Mouse (Mus musculus): Measurements from ENCODE around the gene Crispld2.

Crispld2 gene

DNA sequence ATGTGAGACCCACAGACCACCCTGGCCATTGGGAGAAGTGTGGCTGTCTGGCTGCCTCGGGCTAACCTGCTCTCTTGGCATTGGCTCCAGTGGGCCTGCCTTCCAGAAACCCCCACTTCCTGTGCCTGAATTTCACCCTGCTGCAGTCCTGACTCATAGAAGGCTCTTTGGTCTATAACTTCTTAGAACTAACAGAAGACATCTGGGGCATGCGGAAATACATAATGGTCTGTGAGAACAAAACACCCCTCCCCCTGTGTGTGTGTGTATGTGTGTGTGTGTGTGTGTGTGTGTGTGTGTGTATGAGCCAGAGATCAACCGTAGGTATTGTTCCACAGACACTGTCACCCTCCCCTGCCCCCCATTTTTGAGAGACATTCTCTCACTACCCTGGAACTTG, 71.1 kb downstream of the Crispld2 start:
- no peak for TF ChIP-seq GATA4 (IDR thresholded peaks at IDR 0.05; ENCODE audit: insufficient replicate concordance, low read length)

DNA sequence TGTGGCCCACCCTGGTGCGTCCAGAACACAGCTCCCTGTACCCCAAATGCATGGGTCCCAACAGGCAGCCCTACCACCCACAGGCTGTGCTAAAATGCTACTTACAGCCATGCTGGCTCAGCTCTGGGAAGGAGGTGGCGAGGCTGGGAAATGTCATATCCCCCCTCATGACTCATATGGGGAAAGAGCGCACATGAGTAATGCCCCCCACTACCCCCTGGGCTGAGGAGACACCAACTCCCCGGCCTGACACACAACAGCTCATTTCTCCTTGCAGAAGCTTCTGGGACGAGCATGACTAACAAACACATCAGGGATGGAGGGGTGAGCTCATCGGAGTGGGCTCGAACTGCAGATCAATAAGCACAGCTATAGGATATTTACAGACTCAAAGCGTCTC, 73.4 kb downstream of the Crispld2 start:
- no peak for TF ChIP-seq GATA4 (IDR thresholded peaks at IDR 0.05; ENCODE audit: insufficient replicate concordance, low read length)

DNA sequence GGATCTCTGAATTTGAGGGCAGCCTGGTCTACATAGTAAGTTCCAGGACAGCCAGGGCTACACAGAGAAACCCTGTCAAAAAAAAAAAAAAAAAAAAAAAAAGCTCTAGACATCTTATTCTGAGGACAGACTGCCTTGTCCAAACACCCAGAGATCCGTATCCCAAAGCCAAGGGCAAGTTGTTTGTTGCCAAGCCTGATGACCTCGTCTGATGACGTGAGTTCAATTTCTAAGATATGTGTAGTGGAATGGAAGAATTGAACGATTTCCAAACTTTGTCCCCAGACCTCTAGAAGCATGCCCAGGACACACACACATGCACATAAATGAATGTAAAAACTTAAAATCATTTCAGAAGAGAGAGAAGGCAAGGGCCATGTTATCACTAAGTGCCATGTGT, 74.0 kb downstream of the Crispld2 start:
- no peak for TF ChIP-seq GATA4 (IDR thresholded peaks at IDR 0.05; ENCODE audit: insufficient replicate concordance, low read length)

DNA sequence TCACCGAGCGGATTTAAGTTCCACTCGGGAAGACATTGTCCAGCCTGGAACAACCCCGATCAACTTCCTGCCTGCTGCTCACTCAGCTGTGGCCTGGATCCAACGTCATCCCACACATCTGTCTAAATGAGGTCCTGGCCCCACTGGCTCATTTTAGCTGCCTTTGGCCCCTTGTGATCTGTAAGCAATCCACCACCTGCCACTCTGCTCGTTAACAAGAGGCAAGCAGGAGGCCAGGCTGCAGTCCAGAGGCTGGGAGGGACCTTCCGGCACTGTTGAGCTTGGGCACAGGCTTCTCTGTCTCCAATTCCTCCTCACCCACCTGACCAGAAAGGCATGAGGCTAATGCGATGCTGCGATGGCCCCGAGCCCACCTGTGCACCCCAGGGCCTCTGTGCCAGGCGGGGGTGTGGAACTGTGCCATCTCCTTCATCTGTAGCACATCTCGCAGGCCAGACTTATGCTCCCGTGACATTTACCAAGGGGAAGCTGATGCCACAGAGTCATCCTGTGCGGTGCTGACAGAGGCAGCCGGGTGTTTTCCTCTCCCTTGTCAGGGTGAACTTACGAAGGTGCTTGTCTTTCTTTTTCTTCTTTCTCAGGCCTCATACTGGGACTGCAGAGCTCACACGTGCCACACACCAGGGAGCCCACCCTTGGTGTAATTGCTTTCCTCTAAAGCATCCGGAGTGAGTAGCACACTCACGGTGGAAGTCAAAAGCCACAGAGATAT, 75.9 kb downstream of the Crispld2 start:
- no peak for TF ChIP-seq GATA4 (IDR thresholded peaks at IDR 0.05; ENCODE audit: insufficient replicate concordance, low read length)

DNA sequence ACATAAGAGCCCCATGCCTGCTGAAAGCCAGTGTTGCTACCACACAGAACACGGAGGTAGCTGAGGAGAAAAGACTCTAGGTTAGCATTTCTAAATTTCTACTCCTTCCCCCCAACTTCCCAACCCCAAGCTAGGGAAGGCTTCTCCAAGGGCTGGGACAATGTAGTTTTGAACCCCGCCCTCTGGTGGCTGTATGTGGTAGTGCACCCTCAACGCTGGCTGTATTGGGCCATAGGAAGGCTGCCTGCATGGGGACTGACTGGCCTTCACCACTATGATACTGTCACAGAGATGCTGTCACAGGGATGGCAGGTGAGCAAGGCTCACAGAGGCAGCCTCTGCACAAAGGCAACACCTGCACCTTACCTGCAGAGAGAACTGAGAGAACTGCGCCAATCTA, 79.4 kb downstream of the Crispld2 start:
- TF ChIP-seq GATA4 (IDR thresholded peaks at IDR 0.05; ENCODE audit: insufficient replicate concordance, low read length): no peak

DNA sequence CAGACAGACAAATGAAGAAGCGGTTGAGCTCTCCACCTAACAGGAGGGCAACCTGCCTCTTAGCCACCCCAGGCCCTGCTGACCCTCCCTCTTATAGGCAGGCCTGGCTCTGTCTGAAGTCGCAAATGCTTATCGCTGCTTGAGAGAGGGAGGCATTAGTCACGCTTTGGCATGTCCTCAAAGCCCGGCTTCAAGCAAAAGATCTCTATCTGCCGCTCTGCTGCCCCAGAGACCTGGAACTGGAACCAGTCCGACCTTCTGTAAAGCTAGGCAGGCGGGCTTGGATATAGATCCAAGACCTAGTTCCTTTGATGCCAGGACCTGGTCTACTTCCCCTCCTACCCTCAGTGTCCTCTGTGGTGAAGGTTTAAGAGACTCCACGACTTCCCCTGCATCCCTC, 80.0 kb downstream of the Crispld2 start:
- no peak for TF ChIP-seq GATA4 (IDR thresholded peaks at IDR 0.05; ENCODE audit: insufficient replicate concordance, low read length)

DNA sequence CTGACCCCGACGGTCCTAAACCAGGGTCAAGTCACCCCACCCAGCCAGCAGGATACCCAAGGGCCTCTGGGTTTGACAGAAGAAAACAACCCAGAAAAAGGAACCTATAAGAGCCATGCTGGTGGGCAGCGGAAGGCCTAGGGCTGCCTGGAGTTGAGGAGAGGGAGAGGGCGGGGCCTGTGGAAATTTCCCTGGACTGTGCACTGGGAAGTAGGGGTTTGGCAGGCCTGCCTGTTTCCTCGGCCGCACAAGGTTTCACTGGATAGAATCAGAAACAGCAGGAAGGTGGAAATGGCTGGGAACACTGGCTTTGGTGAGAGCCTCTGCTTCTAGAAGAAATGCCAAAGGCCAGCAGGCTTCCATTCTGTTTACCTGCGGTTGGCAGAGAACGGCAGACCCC, 80.6 kb downstream of the Crispld2 start:
- TF ChIP-seq GATA4 (IDR thresholded peaks at IDR 0.05; ENCODE audit: insufficient replicate concordance, low read length): no peak

DNA sequence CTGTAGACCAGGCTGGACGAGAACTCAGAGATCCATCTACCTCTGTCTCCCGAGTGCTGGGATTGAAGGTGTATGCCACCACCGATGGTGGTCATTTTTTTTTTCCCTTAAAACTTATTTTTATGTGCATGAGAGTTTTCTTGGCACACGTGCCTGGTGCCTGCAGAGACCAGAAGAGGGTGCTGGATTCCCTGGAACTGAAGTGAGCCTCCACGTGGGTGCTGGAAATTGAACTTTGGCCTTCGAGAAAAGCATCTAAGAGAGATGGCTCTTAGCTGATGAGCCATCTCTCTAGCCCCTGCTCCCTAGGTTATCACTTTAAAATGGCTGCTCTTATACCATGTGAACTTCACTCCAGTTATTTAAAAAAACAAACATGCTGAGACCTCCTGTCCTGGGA, 82.3 kb downstream of the Crispld2 start:
- TF ChIP-seq GATA4 (IDR thresholded peaks at IDR 0.05; ENCODE audit: insufficient replicate concordance, low read length): no peak

DNA sequence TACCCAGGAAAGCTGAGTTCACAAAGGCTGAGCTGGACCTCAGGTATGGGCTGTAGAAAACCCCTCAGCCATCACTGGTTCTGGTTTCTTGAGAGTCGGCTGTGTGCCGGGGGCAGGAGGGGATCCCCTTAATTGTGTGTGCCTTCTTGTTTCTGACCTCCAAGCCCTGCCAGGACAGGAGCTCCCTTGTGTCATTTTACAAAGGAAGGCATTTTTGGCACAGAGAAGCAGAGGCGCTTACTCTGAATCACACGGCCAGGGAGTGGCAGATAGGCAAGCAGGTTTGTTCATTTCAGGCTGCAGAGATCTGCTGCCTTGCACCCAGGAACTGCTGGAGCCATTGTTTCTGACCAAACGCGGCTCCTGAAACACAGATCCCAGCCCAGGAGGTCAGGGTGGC, 83.1 kb downstream of the Crispld2 start:
- TF ChIP-seq GATA4 (IDR thresholded peaks at IDR 0.05; ENCODE audit: insufficient replicate concordance, low read length): no peak

DNA sequence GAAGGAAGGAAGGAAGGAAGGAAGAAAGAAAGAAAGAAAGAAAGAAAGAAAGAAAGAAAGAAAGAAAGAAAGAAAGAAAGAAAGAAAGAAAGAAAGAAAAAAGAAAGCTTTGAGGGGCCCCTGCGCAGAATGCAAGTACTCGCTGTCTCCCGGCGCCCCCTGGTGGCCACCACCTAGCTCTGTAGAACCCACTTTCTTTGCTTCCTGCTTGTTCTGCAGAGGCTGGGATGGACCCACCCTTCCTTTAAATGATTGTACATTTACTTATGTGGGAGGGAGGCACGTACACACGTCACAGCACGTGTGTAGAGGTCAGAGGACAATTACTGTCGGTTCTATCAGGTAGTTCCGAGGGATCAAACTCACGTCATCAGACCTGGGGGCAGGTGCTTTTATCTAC, 85.8 kb downstream of the Crispld2 start:
- TF ChIP-seq GATA4 (IDR thresholded peaks at IDR 0.05; ENCODE audit: insufficient replicate concordance, low read length): no peak

DNA sequence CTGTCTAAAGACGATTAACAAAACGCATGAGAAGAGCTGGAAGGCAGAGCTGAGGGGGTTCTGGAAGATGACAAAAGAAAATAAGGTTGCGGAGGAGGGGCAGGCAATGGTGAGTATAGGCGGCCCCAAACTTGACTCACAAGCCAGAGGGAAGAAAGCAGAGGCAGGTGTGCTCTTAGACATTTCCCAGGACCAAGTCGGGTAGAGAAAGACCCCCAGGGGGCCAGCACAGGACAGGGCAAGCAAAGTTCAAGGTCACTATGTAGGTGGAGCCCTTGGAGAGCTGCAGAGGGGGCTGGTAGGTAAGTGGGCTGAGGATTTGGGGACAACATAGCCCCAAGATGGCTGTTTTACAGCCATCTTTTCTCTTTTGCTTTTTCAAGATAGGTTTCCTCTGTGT, 87.1 kb downstream of the Crispld2 start:
- TF ChIP-seq GATA4 (IDR thresholded peaks at IDR 0.05; ENCODE audit: insufficient replicate concordance, low read length): no peak

DNA sequence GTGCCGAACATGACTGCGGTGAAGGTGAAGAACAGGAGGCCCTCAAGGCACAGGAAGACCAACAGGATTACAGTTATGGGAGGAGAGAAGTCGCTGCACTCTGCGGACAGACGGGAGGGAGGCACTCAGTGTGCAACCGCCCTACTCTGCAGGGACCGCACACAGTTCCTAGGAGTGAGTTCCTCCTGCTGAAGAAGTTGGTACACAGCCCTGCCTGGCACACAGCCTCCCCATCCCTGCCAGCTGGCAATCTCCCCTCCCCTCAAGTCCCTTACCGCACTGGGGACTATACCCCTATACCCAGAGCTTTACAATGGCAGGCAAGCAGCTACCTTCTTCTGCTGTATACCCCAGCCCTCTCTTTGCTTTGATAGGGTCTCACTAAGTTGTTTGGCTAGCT, 91.0 kb downstream of the Crispld2 start:
- TF ChIP-seq GATA4 (IDR thresholded peaks at IDR 0.05; ENCODE audit: insufficient replicate concordance, low read length): no peak

DNA sequence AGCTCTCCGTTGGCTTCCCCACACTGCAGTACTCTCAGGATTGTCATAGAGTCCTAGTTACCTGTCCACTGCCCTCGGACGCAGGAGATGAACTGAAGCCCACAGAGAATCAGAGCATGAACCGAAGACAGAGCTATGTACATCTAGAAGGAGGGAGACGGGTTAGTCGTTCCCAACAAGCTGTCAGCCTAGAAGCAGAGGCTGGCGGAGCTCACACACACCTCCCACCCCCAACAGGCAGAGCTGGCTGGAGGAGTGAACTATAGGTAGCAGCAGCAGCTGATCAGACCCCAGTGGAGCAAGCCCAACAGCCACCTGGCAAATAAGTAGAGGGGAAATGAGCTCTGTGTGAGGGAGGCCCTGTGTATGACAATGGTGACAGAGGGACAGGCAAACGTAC, 92.5 kb downstream of the Crispld2 start:
- TF ChIP-seq GATA4 (IDR thresholded peaks at IDR 0.05; ENCODE audit: insufficient replicate concordance, low read length): no peak

DNA sequence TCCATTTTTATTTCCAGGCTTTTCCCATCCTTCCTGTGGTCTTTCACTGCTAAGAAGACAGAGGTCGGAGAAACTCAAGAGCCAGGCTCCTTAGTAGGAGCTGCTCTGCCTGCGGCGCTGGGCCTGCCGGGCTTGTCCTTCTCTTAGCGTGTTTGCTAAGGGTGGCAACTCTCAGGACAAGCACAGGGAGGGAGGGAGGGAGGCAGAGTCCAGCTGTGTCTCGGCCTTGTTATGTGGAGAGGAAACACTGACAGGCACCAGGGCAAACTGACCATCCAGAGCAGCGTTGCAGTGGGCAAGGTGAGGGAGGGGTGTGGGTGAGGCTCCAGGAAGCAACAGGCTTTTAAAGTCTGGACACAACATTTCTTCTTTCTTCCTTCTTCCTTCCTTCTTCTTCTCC, 97.3 kb downstream of the Crispld2 start:
- TF ChIP-seq GATA4 (IDR thresholded peaks at IDR 0.05; ENCODE audit: insufficient replicate concordance, low read length): no peak

DNA sequence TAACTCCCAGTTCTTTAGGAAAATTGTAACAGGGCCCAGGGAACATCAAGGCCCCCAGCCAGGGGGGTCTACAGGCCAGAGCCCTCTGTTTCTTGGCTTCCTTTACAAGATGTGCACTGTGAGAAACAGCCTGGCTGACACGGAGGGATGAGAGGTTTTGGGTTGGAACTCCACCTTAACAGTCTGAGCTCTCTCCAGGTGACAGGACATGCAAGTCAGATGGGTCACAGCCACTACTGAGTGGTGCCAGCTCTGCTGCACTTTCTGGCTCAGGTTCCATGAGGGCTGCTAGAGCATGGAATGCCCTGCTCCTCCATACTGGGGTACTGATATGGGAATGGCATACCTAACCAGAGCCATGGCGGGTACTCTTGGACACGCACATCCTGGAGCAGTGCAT, 98.8 kb downstream of the Crispld2 start:
- no peak for TF ChIP-seq GATA4 (IDR thresholded peaks at IDR 0.05; ENCODE audit: insufficient replicate concordance, low read length)

DNA sequence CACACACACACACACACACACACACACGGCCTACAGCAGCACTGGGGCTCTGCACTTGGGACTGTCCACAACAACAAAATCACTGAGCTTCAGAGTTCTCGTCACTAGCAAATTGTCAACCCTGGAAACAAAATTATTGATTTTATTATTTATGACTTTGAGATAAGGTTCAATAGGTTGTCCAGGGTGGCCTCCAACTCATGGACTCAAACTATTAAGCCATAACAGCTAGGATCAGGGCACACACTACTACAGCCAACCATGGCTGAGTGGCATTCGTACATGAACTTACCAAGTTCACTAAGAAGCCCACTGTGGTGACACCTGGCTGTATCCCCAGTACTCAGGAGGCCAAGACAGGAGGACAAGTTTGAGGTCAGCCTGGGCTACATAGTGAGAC, 100.9 kb downstream of the Crispld2 start:
- no peak for TF ChIP-seq GATA4 (IDR thresholded peaks at IDR 0.05; ENCODE audit: insufficient replicate concordance, low read length)

DNA sequence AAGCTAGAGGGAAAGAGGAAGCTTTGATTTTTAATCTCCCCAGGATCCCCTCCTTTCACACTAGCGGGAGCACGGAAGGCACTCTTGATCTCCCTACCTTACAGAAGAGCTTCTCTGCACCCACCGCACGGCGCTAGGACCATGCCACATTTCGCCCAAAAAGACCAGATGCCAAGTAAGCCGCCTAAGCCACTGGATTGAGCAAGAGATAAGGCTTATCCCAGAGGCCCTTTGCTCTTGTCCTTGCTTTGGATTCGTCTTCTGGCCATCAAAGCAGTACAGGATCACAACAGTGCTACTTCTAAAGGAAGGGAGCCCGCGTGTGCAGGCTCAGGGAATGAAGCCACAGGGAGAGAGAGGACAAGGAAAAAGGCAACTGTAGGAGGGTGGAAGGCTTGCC, 102.6 kb downstream of the Crispld2 start:
- TF ChIP-seq GATA4 (IDR thresholded peaks at IDR 0.05; ENCODE audit: insufficient replicate concordance, low read length): peak; percentile 5; the same call in 1 of the 2 replicates

All from liver, adult (tissue).